Mouse (Mus musculus): Measurements from ENCODE around the gene Mnd1.

DNA sequence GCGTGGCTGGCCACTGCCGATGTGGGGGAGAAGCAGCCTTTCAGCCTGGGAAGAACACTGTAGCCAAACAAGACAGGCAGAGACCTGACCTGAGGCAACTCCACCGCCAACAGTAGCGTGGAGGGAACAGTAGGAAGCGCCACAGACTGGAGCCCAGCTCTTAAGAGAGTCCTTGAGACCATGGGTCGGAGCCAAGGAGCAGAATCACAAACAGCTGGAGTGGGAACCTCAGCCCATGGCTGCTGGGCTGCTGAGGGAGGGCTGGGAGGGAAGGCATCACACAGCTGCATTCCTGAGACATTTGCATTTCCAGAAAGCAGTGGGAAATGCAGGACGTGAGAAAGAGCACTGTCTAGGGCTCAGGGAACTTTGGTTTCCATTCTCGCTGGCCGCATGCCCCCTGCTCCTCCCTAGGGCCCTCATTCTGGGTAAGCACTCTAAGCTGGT lies 106.8 kb downstream of the Mnd1 start:
- TF ChIP-seq ZNF384 (IDR thresholded peaks at IDR 0.05; ENCODE audit: low read depth, low read length): no peak
- TF ChIP-seq MAFK (IDR thresholded peaks at IDR 0.05; ENCODE audit: insufficient read depth, low read depth, low read length): no peak
- TF ChIP-seq ZC3H11A (IDR thresholded peaks at IDR 0.05; ENCODE audit: borderline replicate concordance, low read depth, low read length): no peak

Data from ES-E14 (cell line).